Mouse (Mus musculus): Measurements from ENCODE around the gene Hspa5.
"Not testable (repeated sequence)": the region's sequence is repeated elsewhere in the genome, so short reads cannot be mapped to it uniquely, and the experiment has no call there.

Gene Hspa5

GRCm38 (mm10) chr2:34805364-34805950 is 33.7 kb downstream of the Hspa5 start:
- DNase-seq (ENCODE audit: low read depth, low spot score), result no peak

- no peak for DNase-seq (ENCODE audit: low read depth, low spot score)
Measured at GRCm38 (mm10) chr2:34808057-34808456, 36.3 kb downstream of the Hspa5 start.

- DNase-seq (ENCODE audit: low read depth, low spot score), result no peak
Measured at GRCm38 (mm10) chr2:34809568-34809967, 37.8 kb downstream of the Hspa5 start.

GRCm38 (mm10) chr2:34810775-34811174 is 39.0 kb downstream of the Hspa5 start:
- no peak for DNase-seq (ENCODE audit: low read depth, low spot score)

- DNase-seq (ENCODE audit: low read depth, low spot score), result no peak
Measured at GRCm38 (mm10) chr2:34812706-34813105, 40.9 kb downstream of the Hspa5 start.

GRCm38 (mm10) chr2:34815893-34816292 is 44.1 kb downstream of the Hspa5 start:
- not testable (repeated sequence) for DNase-seq (ENCODE audit: low read depth, low spot score)

- DNase-seq (ENCODE audit: low read depth, low spot score), result no peak
Measured at GRCm38 (mm10) chr2:34818492-34818891, 46.7 kb downstream of the Hspa5 start.

- peak; percentile 93 for DNase-seq (ENCODE audit: low read depth, low spot score)
Measured at GRCm38 (mm10) chr2:34825827-34826459, 54.2 kb downstream of the Hspa5 start, which contains the start of gene Fbxw2. Gene Fbxw2 (minus strand): TSS chr2:34826311.

GRCm38 (mm10) chr2:34826460-34827231 is 54.9 kb downstream of the Hspa5 start:
- no peak for DNase-seq (ENCODE audit: low read depth, low spot score)

Data from mesoderm, embryonic 11.5 days (tissue).